Mouse (Mus musculus) testis, adult 2 months (tissue): ENCODE data around the gene Slc3a2. TPM values are rescaled to one million over a fixed set of nuclear protein-coding genes. Genes with fewer than 3 reads are reported as not detected.
A peak's percentile ranks its signal among the peaks of the same experiment; 100 is the strongest.
"Not testable (repeated sequence)": the region's sequence is repeated elsewhere in the genome, so short reads cannot be mapped to it uniquely, and the experiment has no call there.

Source experiments
- H3K27ac ChIP-seq: fragments of 200-500 bp; 2 replicates; pipeline ENCODE4 v1.5.1; 2012; ENCODE audit warnings: low read depth, low read length; ENCODE audit not compliant: control insufficient read depth, insufficient read depth
- H3K27me3 ChIP-seq: fragments of 200-500 bp; 2 replicates; pipeline ENCODE4 v1.6.1; 2012; ENCODE audit warnings: mild to moderate bottlenecking, low read length, moderate library complexity; ENCODE audit not compliant: control insufficient read depth, insufficient read depth
- H3K36me3 ChIP-seq: fragments of 200-500 bp; 2 replicates; pipeline ENCODE4 v1.6.1; 2012; ENCODE audit warnings: mild to moderate bottlenecking, low read length; ENCODE audit not compliant: control insufficient read depth, insufficient read depth
- H3K4me1 ChIP-seq: fragments of 200-500 bp; 2 replicates; pipeline ENCODE4 v1.6.1; 2012; ENCODE audit warnings: low read length; ENCODE audit not compliant: control insufficient read depth, insufficient read depth
- H3K4me3 ChIP-seq: fragments of 200-500 bp; 2 replicates; pipeline ENCODE4 v1.5.1; 2012; ENCODE audit warnings: low read depth, mild to moderate bottlenecking, low read length, moderate library complexity, mixed read lengths; ENCODE audit not compliant: control insufficient read depth
- CTCF ChIP-seq: fragments of 200-500 bp; IDR thresholded peaks from 2 replicates; pipeline ENCODE4 v1.5.1; 2012; ENCODE audit warnings: low read depth, mild to moderate bottlenecking, inconsistent platforms, low read length, moderate library complexity; ENCODE audit not compliant: control insufficient read depth, insufficient read depth, insufficient replicate concordance
- POLR2A ChIP-seq: fragments of 200-500 bp; IDR thresholded peaks from 2 replicates; pipeline ENCODE4 v1.6.1; 2012; ENCODE audit warnings: low read depth, mild to moderate bottlenecking, inconsistent platforms, low read length, moderate library complexity; ENCODE audit not compliant: control insufficient read depth
- polyA plus RNA-seq: library from polyadenylated mRNA; depleted of rRNA; stranded (reverse); fragments of >200 nt; gene quantifications from 2 replicates; pipeline ENCODE4 v1.2.3, GENCODE M21; 2012

Slc3a2 gene
- polyA plus RNA-seq, 1 experiment = 121 TPM

DNA sequence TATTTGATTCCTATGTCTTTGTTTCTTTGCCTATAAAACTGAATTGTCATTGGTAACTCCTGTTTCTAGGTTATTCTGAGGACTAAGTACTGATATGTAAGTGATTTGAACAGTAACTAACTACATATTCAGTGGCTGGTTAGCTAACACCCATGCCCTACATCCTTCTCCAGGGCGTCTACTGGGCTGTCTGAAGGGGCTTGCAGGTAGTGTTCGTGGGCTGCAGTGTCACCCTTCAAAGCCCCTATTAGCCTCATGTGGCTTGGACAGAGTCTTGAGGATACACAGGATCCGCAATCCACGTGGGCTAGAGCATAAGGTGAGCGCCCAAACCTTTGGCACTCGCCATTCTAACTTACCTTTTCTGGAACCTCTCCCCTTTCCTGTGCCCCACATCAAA is 16.5 kb upstream of the Slc3a2 start:
- H3K4me3 ChIP-seq = peak overlapping the region; percentile 99
- peaks cover 10% of the 10 kb centered on the region for H3K4me1 ChIP-seq
- H3K36me3 ChIP-seq = no peaks in the 10 kb centered on the region; the same call in 1 of the 2 replicates
- no peaks in the 10 kb centered on the region for H3K27me3 ChIP-seq
- H3K27ac ChIP-seq = peak overlapping the region; percentile 100
- TF ChIP-seq POLR2A = no peak
- TF ChIP-seq CTCF = no peak

DNA sequence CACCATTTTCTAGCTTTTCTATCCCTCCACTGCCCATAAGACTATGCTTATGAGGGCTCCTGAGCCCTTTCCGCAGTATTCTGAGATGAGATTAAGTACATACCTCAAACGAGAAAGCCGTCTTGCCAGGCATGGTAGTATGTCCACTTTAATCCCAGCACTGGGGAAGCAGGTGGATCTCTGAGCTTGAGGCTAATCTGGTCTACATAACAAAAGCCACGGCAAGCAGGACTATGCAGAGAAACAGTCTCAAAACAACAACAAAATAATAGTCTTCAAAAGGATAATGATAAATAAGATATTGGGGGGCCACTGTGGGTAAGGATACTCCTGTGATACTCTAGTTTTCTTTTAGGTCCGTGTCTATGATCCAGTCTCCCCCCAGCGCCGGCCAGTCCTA is 15.7 kb upstream of the Slc3a2 start:
- H3K36me3 ChIP-seq = no peaks in the 10 kb centered on the region; the same call in 1 of the 2 replicates
- H3K4me1 ChIP-seq = peaks cover 10% of the 10 kb centered on the region
- H3K4me3 ChIP-seq = peak overlapping the region; percentile 56
- TF ChIP-seq CTCF = no peak
- TF ChIP-seq POLR2A = no peak
- H3K27ac ChIP-seq = no peak overlapping the region
- no peaks in the 10 kb centered on the region for H3K27me3 ChIP-seq

DNA sequence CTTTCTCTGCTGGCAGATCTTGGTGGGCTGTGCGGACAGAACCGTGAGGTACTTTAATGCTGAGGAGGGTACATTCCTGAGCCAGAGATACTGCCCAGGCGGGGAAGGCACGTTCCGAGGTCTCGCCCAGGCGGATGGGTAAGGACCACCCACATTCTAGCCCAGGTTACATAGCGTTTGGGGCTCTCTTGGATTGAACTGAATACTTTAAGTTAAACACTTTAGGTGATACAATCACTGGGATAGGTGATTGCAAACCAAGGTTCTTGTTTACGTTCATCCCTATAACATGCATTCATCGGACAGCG is 12.9 kb upstream of the Slc3a2 start:
- no peaks in the 10 kb centered on the region; the same call in 1 of the 2 replicates for H3K36me3 ChIP-seq
- peak overlapping the region; percentile 90 for H3K4me3 ChIP-seq
- TF ChIP-seq CTCF (no peak), POLR2A (no peak)
- peaks cover 8% of the 10 kb centered on the region for H3K4me1 ChIP-seq
- no peaks in the 10 kb centered on the region for H3K27me3 ChIP-seq
- peak overlapping the region; percentile 46 for H3K27ac ChIP-seq

DNA sequence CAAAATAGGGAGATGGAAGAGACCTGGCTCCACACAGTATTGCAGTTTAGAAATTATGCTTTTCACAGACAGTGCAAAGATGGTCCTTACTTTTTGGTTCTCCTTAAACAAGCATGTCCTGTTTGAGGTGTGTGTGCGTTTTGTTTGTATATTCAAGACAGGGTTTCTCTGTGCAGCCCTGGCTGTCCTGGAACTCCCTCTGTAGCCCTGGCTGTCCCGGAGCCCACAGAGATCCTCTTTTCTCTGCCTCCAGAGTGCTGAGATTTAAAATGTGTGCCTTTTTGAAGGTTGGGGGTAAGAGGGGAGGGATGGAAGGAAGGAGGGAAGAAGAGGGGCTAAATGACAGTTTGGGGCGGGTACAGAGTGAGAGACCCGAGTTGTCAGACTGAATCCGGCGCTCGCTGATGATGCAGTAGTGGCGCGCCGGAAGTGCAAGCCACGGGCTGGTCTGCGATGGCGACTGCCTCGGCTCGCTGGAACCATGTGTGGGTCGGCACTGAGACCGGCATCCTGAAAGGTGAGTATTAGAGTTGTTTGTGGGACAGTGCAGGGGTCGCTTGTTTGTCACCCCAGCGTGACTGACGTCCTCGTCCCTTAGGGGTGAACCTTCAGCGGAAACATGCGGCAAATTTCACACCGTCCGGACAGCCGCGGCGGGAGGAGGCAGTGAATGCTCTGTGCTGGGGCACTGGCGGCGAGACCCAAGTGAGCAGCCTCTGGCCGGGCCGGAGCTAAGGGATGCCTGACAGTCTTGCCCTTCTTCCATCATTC is 12.4 kb upstream of the Slc3a2 start, which contains the start of gene Wdr74:
Wdr74 (plus strand) TSS at position 439 of the 771 bp plus-strand sequence.
- no peaks in the 10 kb centered on the region; the same call in 1 of the 2 replicates for H3K36me3 ChIP-seq
- H3K27ac ChIP-seq = peak within 1 kb of the TSS; percentile 97
- peak; percentile 91 for TF ChIP-seq POLR2A
- no peak for TF ChIP-seq CTCF
- H3K4me3 ChIP-seq = peak within 1 kb of the TSS; percentile 90
- H3K27me3 ChIP-seq = no peaks in the 10 kb centered on the region
- H3K4me1 ChIP-seq = peaks cover 3% of the 10 kb centered on the region

DNA sequence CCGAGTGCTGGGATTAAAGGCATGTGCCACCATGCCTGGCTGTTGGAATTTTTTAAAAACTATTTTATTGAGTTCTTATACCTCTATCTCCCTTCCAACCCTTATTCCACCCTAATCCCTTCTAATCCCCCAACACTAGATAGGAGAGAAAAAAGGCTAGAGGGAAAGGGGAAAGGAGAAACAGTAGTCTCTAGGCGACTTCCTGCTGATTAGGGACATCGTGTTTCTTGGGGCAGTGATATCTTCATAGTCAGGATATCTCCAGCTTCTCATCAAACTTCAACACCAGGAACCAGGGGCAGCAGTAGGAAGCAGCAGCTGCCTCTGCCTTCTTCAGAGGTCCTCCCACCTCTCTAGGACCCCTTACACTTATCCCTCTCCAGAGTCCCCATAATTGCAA is 11.2 kb upstream of the Slc3a2 start:
- H3K27ac ChIP-seq = no peak overlapping the region
- no peak overlapping the region for H3K4me3 ChIP-seq
- no peaks in the 10 kb centered on the region for H3K4me1 ChIP-seq
- H3K27me3 ChIP-seq = no peaks in the 10 kb centered on the region
- TF ChIP-seq POLR2A (no peak), CTCF (no peak)
- no peaks in the 10 kb centered on the region; the same call in 1 of the 2 replicates for H3K36me3 ChIP-seq

DNA sequence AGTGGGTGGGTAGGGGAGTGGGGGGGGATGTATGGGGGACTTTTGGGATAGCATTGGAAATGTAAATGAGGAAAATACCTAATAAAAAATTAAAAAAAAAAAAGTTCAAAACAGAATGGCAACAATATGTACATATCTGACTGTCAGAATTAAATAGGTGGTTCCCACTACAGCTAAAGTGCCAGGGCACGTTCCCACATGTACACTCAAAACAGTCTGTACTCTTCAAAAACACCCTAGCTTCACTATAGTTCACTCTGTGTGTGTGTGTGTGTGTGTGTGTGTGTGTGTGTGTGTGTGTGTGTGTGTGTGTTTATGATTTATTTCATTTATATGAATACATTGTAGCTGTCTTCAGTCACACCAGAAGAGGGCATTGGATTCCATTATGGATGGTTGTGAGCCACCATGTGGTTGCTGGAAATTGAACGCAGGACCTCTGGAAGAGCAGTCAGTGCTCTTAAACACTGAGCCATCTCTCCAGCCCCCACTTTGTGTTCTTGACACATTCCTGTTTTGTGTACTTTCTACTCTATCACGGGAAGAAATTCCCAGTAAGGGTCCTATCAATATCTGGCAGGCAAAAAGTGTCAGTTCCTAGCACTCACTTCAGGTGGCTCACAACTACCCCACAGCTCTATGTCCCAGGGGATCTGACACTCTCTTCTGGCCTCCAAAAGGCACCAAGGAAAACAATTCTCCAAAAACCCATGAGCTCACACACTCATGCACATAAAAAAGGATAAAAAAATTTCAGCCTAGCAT is 5.3 kb upstream of the Slc3a2 start:
- H3K4me3 ChIP-seq, H3K36me3 ChIP-seq, H3K27me3 ChIP-seq, H3K4me1 ChIP-seq, H3K27ac ChIP-seq: not testable (repeated sequence)

DNA sequence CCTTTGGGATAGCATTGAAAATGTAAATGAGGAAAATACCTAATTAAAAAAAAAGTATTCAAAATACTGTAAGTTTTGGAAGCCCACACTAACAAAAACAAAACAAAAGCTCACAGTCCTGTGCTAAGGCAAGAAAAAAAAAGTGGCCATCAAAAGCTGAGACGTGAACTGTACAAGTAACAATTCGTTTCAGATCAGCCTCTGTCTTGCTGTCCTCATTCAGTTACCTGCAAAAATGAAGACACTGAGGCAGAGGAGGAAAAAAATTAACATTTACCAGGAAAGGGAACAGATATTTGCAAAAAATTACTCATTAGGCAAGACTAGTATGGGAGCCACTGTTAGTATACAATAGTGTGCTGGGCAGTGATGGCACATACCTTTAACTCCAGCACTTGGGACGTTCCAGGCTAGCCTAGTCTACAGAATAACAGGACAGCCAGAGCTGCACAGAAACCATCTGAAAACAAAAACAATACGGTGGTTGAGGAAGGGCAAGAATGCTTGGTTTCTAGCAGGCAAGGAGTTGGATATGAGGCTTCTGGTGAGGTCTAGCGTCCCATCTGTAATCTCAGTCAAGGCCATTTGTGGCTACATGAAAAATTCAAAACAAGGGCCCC is 4.4 kb upstream of the Slc3a2 start:
- TF ChIP-seq CTCF = no peak
- no peak overlapping the region for H3K4me3 ChIP-seq

More for the DNA sequence above, 4.4 kb upstream of the Slc3a2 start:
- Histone ChIP-seq H3K4me1 (no peaks in the 10 kb centered on the region; the same call in 1 of the 2 replicates), H3K36me3 (peaks cover 1% of the 10 kb centered on the region), H3K27ac (no peak overlapping the region), H3K27me3 (no peaks in the 10 kb centered on the region)
